Mouse (Mus musculus): ENCODE data around the gene Adcy2. TPM values are rescaled to one million over a fixed set of nuclear protein-coding genes. Genes with fewer than 3 reads are reported as not detected.

The Adcy2 gene
- total and polyA plus RNA-seq, 3 experiments, result not detected

DNA sequence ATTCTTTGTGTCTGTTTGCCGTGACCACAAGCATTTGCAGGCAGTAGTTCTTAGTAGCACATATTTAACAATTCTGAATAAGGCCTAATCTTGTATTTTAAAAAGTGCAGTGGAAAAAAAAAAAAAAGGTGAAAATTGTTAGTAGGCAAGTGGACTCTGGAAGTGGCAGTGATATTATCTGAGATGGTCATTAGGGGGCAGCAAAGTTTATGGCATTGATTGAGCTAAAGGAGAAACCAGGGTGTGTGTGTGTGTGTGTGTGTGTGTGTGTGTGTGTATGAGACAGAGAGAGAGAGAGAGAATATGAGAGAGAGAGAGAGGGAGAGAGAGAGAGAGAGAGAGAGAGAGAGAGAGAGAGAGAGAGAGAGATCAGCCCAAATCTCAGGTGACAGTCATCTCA is 405.5 kb downstream of the Adcy2 start:
- no peaks in the 10 kb centered on the region for H3K9me3 ChIP-seq (replicated peaks; ENCODE audit: low read length)
- H3K27me3 ChIP-seq (replicated peaks), result no peaks in the 10 kb centered on the region
- H3K36me3 ChIP-seq (replicated peaks in 1 of 2; ENCODE audit: control insufficient read depth in 1 of 2, insufficient read depth in 1 of 2, low read length in 1 of 2), result peaks cover 38 to 56% of the 10 kb centered on the region in 2 experiments
- TF ChIP-seq CTCF (conservative IDR thresholded peaks at IDR 0.05 in 1 of 2, IDR thresholded peaks at IDR 0.05 in 1 of 2; ENCODE audit: low read depth in 2 of 2, low read length in 2 of 2), result peak in 1 of 2 experiments; percentile 55; a peak in 2 of 4 replicates
- TF ChIP-seq TCF12 (IDR thresholded peaks at IDR 0.05; ENCODE audit: low read depth, low read length), result no peak
- peak; percentile 52; the same call in 1 of the 2 replicates for TF ChIP-seq ZNF384 (IDR thresholded peaks at IDR 0.05; ENCODE audit: low read depth, low read length)
- TF ChIP-seq SMC3 (IDR thresholded peaks at IDR 0.05; ENCODE audit: low read depth, low read length), result peak; percentile 17; the same call in 1 of the 2 replicates
- TF ChIP-seq RAD21 (IDR thresholded peaks at IDR 0.05; ENCODE audit: low read depth, low read length), result peak; percentile 41
- H3K4me2 ChIP-seq (ENCODE audit: insufficient read depth, low read depth, poor library complexity, severe bottlenecking), result no peak overlapping the region
- dilution Hi-C loops (cut with MboI; ENCODE audit: extremely low pct_ligation_motif_present, extremely low pct_unique_long_range_greater_than_20kb, low sequenced_read_pairs), result no loop called here
- no peak overlapping the region for H3K27ac ChIP-seq (ENCODE audit: insufficient read depth, low read depth)
- H3K9ac ChIP-seq (ENCODE audit: insufficient read depth, low read depth), result no peak overlapping the region
- in situ Hi-C loops (cut with MboI; ENCODE audit: low pct_ligation_motif_present, low pct_unique_long_range_greater_than_20kb, low sequenced_read_pairs), result loop anchor here (25.0 kb wide), 1 partner anchor 1219 kb away; the partner anchor contains the start of gene Med10
- peak; percentile 20 for DNase-seq (ENCODE audit: extremely low read depth)
- no peak overlapping the region for H3K4me3 ChIP-seq (replicated peaks in 1 of 3; ENCODE audit: low read depth in 2 of 3, low read length in 2 of 3, poor library complexity in 1 of 3)
- H3K79me2 ChIP-seq (replicated peaks; ENCODE audit: control insufficient read depth, extremely low read depth, insufficient read depth, poor library complexity, severe bottlenecking), result no peaks in the 10 kb centered on the region
- H3K4me1 ChIP-seq (ENCODE audit: control insufficient read depth in 1 of 2, insufficient read depth in 2 of 2), result peaks cover 0 to 30% of the 10 kb centered on the region in 2 experiments; a peak in 3 of 4 replicates

DNA sequence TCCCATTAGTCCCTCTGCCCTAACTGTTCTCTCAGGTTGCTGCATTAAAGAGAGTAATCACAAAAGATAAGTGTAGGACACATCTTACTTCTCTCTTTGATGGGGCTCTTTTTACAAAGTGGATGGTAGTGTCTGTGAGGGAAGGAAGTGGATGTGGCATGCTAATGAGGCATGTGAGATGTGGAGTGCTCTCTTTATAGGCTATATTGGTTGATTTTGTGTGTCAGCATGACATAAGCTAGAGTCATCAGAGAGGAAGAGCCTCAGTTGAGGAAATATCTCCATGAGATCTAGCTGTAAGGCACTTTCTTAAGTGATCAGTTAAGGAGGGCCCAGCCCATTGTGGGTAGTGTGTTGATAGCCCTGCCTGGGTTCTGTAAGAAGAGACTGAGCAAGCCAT is 411.0 kb downstream of the Adcy2 start:
- Histone ChIP-seq H3K4me3 (replicated peaks in 1 of 3; ENCODE audit: low read depth in 2 of 3, low read length in 2 of 3, poor library complexity in 1 of 3) (no peak overlapping the region), H3K4me1 (ENCODE audit: control insufficient read depth in 1 of 2, insufficient read depth in 2 of 2) (peaks cover 3 to 65% of the 10 kb centered on the region in 2 experiments; a peak in 3 of 4 replicates), H3K4me2 (ENCODE audit: insufficient read depth, low read depth, poor library complexity, severe bottlenecking) (no peak overlapping the region), H3K9me3 (replicated peaks; ENCODE audit: low read length) (no peaks in the 10 kb centered on the region), H3K9ac (ENCODE audit: insufficient read depth, low read depth) (no peak overlapping the region), H3K27me3 (replicated peaks) (no peaks in the 10 kb centered on the region), H3K79me2 (replicated peaks; ENCODE audit: control insufficient read depth, extremely low read depth, insufficient read depth, poor library complexity, severe bottlenecking) (peaks cover 9% of the 10 kb centered on the region; the same call in 1 of the 2 replicates), H3K27ac (ENCODE audit: insufficient read depth, low read depth) (no peak overlapping the region), H3K36me3 (replicated peaks in 1 of 2; ENCODE audit: control insufficient read depth in 1 of 2, insufficient read depth in 1 of 2, low read length in 1 of 2) (peaks cover 82 to 99% of the 10 kb centered on the region in 2 experiments)
- in situ Hi-C loops (cut with MboI; ENCODE audit: low pct_ligation_motif_present, low pct_unique_long_range_greater_than_20kb, low sequenced_read_pairs) (loop anchor here (10.0 to 25.0 kb wide), 2 partner anchors 866 to 1224 kb away; partner anchors contain the start of gene Med10), dilution Hi-C loops (cut with MboI; ENCODE audit: extremely low pct_ligation_motif_present, extremely low pct_unique_long_range_greater_than_20kb, low sequenced_read_pairs) (no loop called here)
- no peak for DNase-seq (ENCODE audit: extremely low read depth)
- no peak for TF ChIP-seq IRF4 (IDR thresholded peaks at IDR 0.05; ENCODE audit: low read depth, low read length)
- TF ChIP-seq ELF1 (IDR thresholded peaks at IDR 0.05; ENCODE audit: low read depth, low read length), result no peak
- TF ChIP-seq CHD1 (IDR thresholded peaks at IDR 0.05; ENCODE audit: low read depth, low read length), result no peak
- no peak for TF ChIP-seq CTCF (conservative IDR thresholded peaks at IDR 0.05 in 1 of 2, IDR thresholded peaks at IDR 0.05 in 1 of 2; ENCODE audit: low read depth in 2 of 2, low read length in 2 of 2)
- TF ChIP-seq POLR2A (IDR thresholded peaks at IDR 0.05; ENCODE audit: low read depth, low read length), result no peak
- no peak for TF ChIP-seq MYC (IDR thresholded peaks at IDR 0.05; ENCODE audit: low read depth, low read length)
- no peak for TF ChIP-seq SMC3 (IDR thresholded peaks at IDR 0.05; ENCODE audit: low read depth, low read length)
- TF ChIP-seq GABPA (IDR thresholded peaks at IDR 0.05; ENCODE audit: insufficient replicate concordance, low read depth, low read length), result no peak

DNA sequence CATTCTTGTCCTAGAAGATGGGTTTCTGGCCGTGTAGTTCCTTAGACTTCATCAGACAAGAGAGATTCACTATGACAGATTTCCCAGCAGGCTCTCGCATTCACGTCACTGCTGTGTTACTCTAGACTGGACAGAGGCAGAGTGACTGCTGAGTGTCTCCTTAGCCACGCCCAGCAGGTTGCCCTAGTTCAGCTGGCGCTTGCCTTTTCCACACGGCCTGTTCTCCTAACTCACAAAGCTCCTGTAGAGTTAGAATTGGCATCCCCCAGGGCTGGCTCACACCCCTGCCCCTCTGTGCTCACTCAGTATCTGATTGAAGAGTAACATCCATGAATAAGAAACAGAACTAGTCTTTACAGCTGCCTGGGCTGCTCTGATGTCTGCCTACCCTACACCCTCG is 413.9 kb downstream of the Adcy2 start:
- Histone ChIP-seq H3K79me2 (replicated peaks; ENCODE audit: control insufficient read depth, extremely low read depth, insufficient read depth, poor library complexity, severe bottlenecking) (peaks cover 30% of the 10 kb centered on the region), H3K9me3 (replicated peaks; ENCODE audit: low read length) (no peaks in the 10 kb centered on the region), H3K36me3 (replicated peaks in 1 of 2; ENCODE audit: control insufficient read depth in 1 of 2, insufficient read depth in 1 of 2, low read length in 1 of 2) (peaks cover 58 to 70% of the 10 kb centered on the region in 2 experiments), H3K4me2 (ENCODE audit: insufficient read depth, low read depth, poor library complexity, severe bottlenecking) (no peak overlapping the region), H3K27ac (ENCODE audit: insufficient read depth, low read depth) (no peak overlapping the region), H3K4me3 (replicated peaks in 1 of 3; ENCODE audit: low read depth in 2 of 3, low read length in 2 of 3, poor library complexity in 1 of 3) (no peak overlapping the region), H3K27me3 (replicated peaks) (no peaks in the 10 kb centered on the region), H3K9ac (ENCODE audit: insufficient read depth, low read depth) (no peak overlapping the region), H3K4me1 (ENCODE audit: control insufficient read depth in 1 of 2, insufficient read depth in 2 of 2) (peaks cover 3 to 62% of the 10 kb centered on the region in 2 experiments; a peak in 3 of 4 replicates)
- TF ChIP-seq HCFC1 (IDR thresholded peaks at IDR 0.05; ENCODE audit: low read depth, low read length), result no peak
- TF ChIP-seq SMC3 (IDR thresholded peaks at IDR 0.05; ENCODE audit: low read depth, low read length), result no peak
- no peak for TF ChIP-seq ZNF384 (IDR thresholded peaks at IDR 0.05; ENCODE audit: low read depth, low read length)
- TF ChIP-seq UBTF (IDR thresholded peaks at IDR 0.05; ENCODE audit: low read depth, low read length), result no peak
- TF ChIP-seq USF2 (conservative IDR thresholded peaks at IDR 0.05; ENCODE audit: low read depth, low read length), result no peak
- TF ChIP-seq ELF1 (IDR thresholded peaks at IDR 0.05; ENCODE audit: low read depth, low read length), result no peak
- TF ChIP-seq IRF4 (IDR thresholded peaks at IDR 0.05; ENCODE audit: low read depth, low read length), result no peak
- no peak for TF ChIP-seq GABPA (IDR thresholded peaks at IDR 0.05; ENCODE audit: insufficient replicate concordance, low read depth, low read length)
- TF ChIP-seq MAX (IDR thresholded peaks at IDR 0.05; ENCODE audit: low read length), result no peak
- TF ChIP-seq CHD1 (IDR thresholded peaks at IDR 0.05; ENCODE audit: low read depth, low read length), result no peak
- TF ChIP-seq TBP (conservative IDR thresholded peaks at IDR 0.05; ENCODE audit: low read depth, low read length), result no peak
- no peak for TF ChIP-seq JUND (conservative IDR thresholded peaks at IDR 0.05; ENCODE audit: low read depth, low read length)
- TF ChIP-seq JUN (IDR thresholded peaks at IDR 0.05; ENCODE audit: insufficient read depth, low read depth, low read length), result no peak
- TF ChIP-seq ETS1 (conservative IDR thresholded peaks at IDR 0.05; ENCODE audit: low read depth, low read length), result no peak
- no peak for TF ChIP-seq MXI1 (IDR thresholded peaks at IDR 0.05; ENCODE audit: low read depth, low read length)
- in situ Hi-C loops (cut with MboI; ENCODE audit: low pct_ligation_motif_present, low pct_unique_long_range_greater_than_20kb, low sequenced_read_pairs) (loop anchor here (10.0 to 25.0 kb wide), 2 partner anchors 869 to 1227 kb away; partner anchors contain the start of gene Med10), dilution Hi-C loops (cut with MboI; ENCODE audit: extremely low pct_ligation_motif_present, extremely low pct_unique_long_range_greater_than_20kb, low sequenced_read_pairs) (no loop called here)
- DNase-seq (ENCODE audit: extremely low read depth), result no peak
